Mouse (Mus musculus) liver, adult 2 months (tissue): Measurements from ENCODE around the gene Epha6.

Experiments used
- CTCF ChIP-seq: fragments of 200-500 bp; IDR thresholded peaks from 2 replicates; pipeline ENCODE4 v1.5.1; 2011; ENCODE audit warnings: low read depth, low read length, control low read depth
- POLR2A ChIP-seq: fragments of 200-500 bp; IDR thresholded peaks from 2 replicates; pipeline ENCODE4 v1.6.1; 2011; ENCODE audit warnings: low read length, control low read depth; ENCODE audit not compliant: insufficient read depth; ENCODE audit errors: extremely low read depth

- TF ChIP-seq CTCF = no peak
- no peak for TF ChIP-seq POLR2A
Observed at GRCm38 (mm10) chr16:59666938-59667337, 938.4 kb downstream of the Epha6 start.
